Mouse (Mus musculus) Muller cell, postnatal 12 days (primary cell): ENCODE results near the gene Il18bp.

Experiments used
- DNase-seq: peaks from one replicate; pipeline ENCODE4 v3.0.0-alpha.2; 2015; ENCODE audit errors: inconsistent ontology term

The Il18bp gene

DNA sequence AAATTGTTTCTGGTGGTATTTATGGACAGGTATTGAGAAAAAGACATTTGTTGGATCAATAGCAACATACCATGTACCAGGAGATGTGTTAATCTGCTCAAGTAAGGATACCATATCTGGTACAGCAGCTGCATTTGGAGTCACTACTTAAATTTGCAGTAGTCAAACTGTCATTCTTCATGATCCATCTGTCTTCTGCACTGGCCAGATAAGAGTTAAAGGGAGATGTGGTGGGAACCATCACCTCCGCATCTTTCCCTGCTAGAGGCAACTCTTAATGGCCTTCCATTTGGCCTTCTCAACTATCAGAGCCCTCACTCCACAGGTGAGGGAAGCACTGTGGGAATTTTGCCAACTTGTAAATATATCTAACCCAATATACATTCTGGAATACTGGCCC, 12.0 kb downstream of the Il18bp start:
- no peak for DNase-seq

DNA sequence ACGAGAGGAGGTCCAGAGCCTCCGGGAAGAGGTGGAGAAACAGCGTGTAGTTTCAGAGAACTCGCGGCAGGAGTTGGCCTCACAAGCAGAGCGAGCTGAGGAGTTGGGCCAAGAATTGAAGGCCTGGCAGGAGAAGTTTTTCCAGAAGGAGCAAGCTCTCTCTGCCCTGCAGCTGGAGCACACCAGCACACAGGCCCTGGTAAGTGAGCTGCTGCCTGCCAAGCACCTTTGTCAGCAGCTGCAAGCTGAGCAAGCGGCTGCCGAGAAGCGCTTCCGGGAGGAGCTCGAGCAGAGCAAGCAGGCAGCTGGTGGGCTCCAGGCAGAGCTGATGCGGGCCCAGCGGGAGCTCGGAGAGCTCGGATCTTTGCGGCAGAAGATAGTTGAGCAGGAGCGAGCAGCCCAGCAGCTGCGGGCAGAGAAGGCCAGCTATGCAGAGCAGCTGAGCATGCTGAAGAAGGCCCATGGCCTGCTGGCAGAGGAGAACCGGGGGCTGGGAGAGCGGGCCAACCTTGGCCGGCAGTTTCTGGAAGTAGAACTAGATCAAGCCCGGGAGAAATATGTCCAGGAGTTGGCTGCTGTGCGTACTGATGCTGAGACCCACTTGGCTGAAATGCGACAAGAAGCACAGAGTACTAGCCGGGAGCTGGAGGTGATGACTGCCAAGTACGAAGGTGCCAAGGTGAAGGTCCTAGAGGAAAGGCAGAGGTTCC, 17.4 kb downstream of the Il18bp start:
- peak; percentile 34 for DNase-seq

GRCm38 (mm10) chr7:102000296-102000695, 18.2 kb downstream of the Il18bp start:
- DNase-seq = no peak

DNA sequence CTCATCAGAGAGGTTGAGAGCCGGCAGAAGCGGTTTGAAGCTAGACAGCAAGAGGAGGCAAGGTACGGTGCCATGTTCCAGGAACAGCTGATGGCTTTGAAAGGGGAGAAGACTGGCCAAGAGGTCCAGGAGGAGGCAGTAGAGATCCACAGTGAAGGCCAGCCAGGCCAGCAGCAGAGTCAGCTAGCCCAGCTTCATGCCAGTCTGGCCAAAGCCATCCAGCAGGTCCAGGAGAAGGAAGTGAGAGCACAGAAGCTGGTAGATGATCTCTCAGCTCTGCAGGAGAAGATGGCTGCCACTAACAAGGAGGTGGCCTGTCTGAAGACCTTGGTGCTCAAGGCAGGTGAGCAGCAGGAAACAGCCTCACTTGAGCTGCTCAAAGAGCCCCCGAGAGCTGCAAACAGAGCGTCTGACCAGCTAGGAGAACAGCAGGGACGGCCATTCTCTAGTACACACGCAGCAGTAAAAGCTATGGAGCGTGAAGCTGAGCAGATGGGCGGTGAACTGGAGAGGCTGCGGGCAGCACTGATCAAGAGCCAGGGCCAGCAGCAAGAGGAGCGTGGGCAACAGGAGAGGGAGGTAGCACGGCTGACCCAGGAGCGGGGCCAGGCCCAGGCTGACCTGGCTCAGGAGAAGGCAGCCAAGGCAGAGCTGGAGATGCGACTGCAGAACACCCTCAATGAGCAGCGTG, 18.9 kb downstream of the Il18bp start:
- peak; percentile 34 for DNase-seq

GRCm38 (mm10) chr7:101998194-101998927, 20.1 kb downstream of the Il18bp start:
- DNase-seq = peak; percentile 78

GRCm38 (mm10) chr7:101994241-101994640, 24.2 kb downstream of the Il18bp start:
- DNase-seq = no peak

DNA sequence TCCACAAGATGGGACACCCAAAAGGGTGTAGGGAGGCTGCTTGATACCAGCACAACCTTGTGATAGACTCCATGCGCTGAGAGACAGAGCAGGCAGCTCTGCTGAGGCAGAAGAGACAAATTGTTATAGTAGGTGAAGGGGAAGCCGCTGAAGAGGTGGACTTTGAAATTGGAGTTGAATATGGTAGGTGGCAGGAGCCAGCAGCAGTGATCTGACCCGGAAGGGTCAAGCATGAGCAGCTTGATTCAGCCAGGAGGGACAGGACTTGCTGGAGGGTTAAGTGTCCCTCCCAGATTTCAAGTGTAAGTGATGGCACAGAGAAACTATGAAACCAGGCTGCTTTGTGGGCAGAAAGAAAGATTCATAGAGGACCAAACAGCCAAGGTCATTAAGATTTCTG, 33.4 kb downstream of the Il18bp start:
- no peak for DNase-seq

DNA sequence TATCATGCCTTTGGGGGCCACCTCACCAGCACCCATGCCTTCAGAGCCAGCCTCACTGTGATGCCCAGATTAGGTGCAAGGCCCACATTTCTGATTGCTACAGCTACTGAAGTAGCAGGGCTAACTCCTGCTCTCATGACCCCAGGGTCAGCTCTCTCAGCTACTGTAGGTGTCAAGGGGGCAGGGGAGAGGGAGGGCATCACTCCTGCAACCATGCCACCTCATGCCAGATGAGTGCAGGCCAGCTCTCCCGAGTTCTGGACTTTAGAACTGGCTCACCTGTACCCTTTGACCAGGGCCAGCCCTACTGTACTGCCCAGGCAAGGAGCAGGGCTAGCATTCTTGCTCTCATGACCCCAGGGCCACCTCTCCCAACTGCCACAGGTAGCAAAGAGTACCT, 35.8 kb downstream of the Il18bp start:
- DNase-seq = no peak

GRCm38 (mm10) chr7:101974505-101974904, 44.0 kb downstream of the Il18bp start:
- peak; percentile 29 for DNase-seq

GRCm38 (mm10) chr7:101973730-101974129, 44.8 kb downstream of the Il18bp start:
- DNase-seq = no peak

GRCm38 (mm10) chr7:101971721-101972120, 46.8 kb downstream of the Il18bp start:
- DNase-seq = peak; percentile 70

GRCm38 (mm10) chr7:101970821-101971461, 47.5 kb downstream of the Il18bp start:
- peak; percentile 91 for DNase-seq

DNA sequence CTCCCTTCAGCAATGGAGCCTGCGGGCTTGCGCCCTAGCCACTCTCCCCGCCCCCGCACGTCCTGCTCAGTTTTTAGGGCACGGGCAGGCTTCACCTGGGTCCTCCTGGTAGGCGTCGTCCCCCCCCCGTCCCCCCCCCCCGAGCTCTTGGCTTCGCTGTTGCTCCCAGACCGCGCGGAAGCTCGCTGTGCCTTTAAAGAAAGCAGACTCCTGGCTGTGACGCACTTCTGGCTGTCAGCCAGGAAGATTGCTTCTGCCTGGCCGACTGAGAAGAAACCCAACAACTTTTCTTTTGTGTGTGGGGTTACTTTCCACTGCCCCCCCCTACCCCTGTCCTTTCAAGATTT, 48.1 kb downstream of the Il18bp start:
- DNase-seq = peak; percentile 94

DNA sequence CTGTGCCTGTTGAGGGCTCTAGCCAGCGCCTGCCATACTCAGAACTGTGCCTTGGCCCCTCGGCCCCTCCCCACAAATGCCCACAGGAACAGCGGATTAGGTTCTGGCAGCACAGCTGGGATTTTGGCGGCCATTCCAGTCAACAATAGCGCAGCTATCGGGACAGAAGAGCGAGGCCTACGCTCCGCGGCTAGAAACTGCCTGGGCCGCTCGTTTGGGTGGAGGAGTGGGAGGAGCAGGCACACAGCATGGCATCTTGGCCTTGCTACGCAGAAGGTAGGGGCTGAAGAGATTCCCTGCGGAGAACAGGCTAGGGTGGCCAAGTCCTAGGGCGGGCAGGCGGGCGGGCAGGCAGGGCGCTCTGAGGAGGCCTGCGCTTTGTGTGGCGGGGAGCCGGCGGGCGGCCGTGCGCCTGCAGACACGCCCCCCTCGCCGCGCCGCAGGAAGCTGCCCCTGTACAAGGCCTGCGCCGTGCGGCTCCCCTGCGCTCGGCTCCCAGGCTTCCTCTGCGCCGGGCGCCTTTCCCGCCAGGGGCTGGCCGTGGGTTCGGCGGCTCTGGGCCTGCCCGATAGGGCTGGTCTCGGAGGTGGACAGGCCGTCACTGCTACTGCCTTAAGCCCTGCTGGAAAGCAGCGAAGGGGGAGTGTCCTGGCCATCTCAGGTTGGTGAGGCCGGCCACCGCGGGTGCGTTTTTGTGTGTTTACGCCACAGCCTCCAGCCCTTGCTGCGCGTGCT, 48.6 kb downstream of the Il18bp start:
- DNase-seq = peak; percentile 94

DNA sequence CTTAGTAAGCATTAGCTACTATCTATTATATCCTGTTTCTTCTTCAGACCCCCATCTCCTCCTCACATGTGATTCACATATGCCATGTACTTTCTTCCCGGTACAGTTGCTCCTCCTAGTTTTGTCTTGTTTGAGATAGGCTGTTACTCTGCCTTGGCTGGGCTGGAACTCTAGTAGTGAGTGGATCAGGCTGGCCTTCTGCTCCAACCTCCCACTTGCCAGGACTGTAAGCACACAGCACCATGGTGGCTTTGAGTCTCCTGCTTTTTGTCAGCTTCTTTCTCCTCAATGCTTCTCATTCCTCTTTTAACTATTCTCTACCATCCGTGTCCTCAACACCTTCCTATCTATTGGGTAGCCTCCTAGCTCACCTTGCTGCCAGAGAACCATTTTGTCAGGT, 49.7 kb downstream of the Il18bp start:
- no peak for DNase-seq

GRCm38 (mm10) chr7:101967256-101967655, 51.2 kb downstream of the Il18bp start:
- peak; percentile 57 for DNase-seq

- no peak for DNase-seq
Measured at GRCm38 (mm10) chr7:101965606-101966005, 52.9 kb downstream of the Il18bp start.
